Mouse (Mus musculus): ENCODE results near the gene Olfr1353. TPM values are rescaled to one million over a fixed set of nuclear protein-coding genes. Genes with fewer than 3 reads are reported as not detected.

The Olfr1353 gene
- polyA plus RNA-seq (2014; fragmentation: Illumina TruSeq; extraction: RNeasy Lipid Tissue Mini Kit (QIAGEN cat#74804); ENCODE audit: insufficient read depth, low read depth, low replicate concordance), result not detected

DNA sequence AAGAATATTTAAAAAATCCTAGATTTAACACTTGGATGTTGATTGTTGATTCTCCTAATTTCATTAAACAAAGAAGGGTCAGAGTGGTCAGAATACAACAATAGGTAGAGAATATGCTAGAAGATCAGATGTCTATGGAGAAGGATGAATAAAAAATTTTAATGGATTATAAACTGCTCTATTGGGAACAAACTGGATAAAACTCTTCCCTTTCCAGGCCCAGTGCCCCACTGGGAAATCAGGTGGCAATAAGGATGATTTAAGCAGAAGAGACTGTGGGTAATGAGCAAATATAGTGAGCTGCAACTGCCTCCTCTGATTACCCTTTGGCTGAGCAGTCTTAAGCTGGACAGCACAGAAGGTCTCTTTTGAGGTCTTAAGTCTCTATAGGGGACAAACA, at the start of gene Olfr1353:
Gene Olfr1353, plus strand, starts transcription at position 301 of the 400 bp plus-strand sequence.

DNA sequence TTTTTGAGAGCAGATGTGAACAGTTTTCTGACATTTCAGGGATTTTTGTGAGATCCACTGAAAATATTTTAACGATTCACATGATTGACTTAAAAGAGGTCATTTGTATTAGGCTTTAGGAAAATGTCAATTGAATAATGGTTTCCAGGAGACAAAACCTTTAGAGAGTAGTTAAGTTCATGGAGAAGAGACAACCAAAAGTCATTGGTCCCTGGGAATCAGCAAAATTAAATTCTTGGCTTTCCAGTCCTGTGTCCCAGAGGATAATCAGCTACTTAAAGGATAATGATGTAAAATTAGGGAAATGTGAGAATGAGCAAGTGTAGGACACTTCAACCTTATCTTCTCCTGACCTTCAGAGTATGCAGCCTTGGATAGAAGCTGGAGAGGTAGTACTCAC, 12.8 kb upstream of the Olfr1353 start, which contains the start of gene Olfr8:
Gene Olfr8, plus strand, starts transcription at position 301 of the 400 bp plus-strand sequence.

DNA sequence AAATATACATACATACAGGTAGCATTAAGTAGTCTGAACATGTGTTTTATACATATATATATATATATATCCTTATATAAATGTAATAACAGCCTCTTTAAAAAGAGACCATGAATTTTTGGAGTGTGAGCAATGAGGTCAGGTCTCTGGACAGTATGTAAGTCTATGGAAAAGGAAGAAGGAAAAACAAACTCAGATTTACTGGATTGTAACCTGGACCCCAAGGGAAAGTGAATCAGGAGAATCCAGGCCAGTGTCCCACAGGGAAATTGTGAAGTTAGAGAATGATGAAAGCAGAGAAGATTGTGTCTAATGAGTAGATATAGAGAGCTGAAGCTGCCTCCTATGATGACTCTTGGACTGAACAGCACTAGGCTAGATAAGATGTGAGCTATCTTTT, 17.6 kb downstream of the Olfr1353 start, which contains the start of gene Olfr1352:
Gene Olfr1352, plus strand, starts transcription at position 301 of the 400 bp plus-strand sequence.

GRCm38 (mm10) chr10:79012172-79012571, 49.1 kb downstream of the Olfr1353 start, which contains the start of gene Olfr1351:
TSS of gene Olfr1351 (plus strand) at chr10:79012472.

Other genes starting within 250 kb of the Olfr1353 start
- gene Casp14, start 245.0 kb upstream of the Olfr1353 start, polyA plus RNA-seq (2014; fragmentation: Illumina TruSeq; extraction: RNeasy Lipid Tissue Mini Kit (QIAGEN cat#74804); ENCODE audit: insufficient read depth, low read depth, low replicate concordance), result not detected
- not detected for gene Ccdc105, start 210.2 kb upstream of the Olfr1353 start, polyA plus RNA-seq (2014; fragmentation: Illumina TruSeq; extraction: RNeasy Lipid Tissue Mini Kit (QIAGEN cat#74804); ENCODE audit: insufficient read depth, low read depth, low replicate concordance)
- 0.25 TPM for gene Slc1a6, start 182.8 kb upstream of the Olfr1353 start, polyA plus RNA-seq (2014; fragmentation: Illumina TruSeq; extraction: RNeasy Lipid Tissue Mini Kit (QIAGEN cat#74804); ENCODE audit: insufficient read depth, low read depth, low replicate concordance)
- not detected for gene Olfr1356, start 111.1 kb upstream of the Olfr1353 start, polyA plus RNA-seq (2014; fragmentation: Illumina TruSeq; extraction: RNeasy Lipid Tissue Mini Kit (QIAGEN cat#74804); ENCODE audit: insufficient read depth, low read depth, low replicate concordance)
- not detected for gene Olfr1355, start 87.8 kb upstream of the Olfr1353 start, polyA plus RNA-seq (2014; fragmentation: Illumina TruSeq; extraction: RNeasy Lipid Tissue Mini Kit (QIAGEN cat#74804); ENCODE audit: insufficient read depth, low read depth, low replicate concordance)
- not detected for gene Olfr1354, start 50.1 kb upstream of the Olfr1353 start, polyA plus RNA-seq (2014; fragmentation: Illumina TruSeq; extraction: RNeasy Lipid Tissue Mini Kit (QIAGEN cat#74804); ENCODE audit: insufficient read depth, low read depth, low replicate concordance)
- not detected for gene Olfr8, start 12.7 kb upstream of the Olfr1353 start, polyA plus RNA-seq (2014; fragmentation: Illumina TruSeq; extraction: RNeasy Lipid Tissue Mini Kit (QIAGEN cat#74804); ENCODE audit: insufficient read depth, low read depth, low replicate concordance)
- not detected for gene Olfr1352, start 17.7 kb downstream of the Olfr1353 start, polyA plus RNA-seq (2014; fragmentation: Illumina TruSeq; extraction: RNeasy Lipid Tissue Mini Kit (QIAGEN cat#74804); ENCODE audit: insufficient read depth, low read depth, low replicate concordance)
- not detected for gene Olfr1351, start 49.2 kb downstream of the Olfr1353 start, polyA plus RNA-seq (2014; fragmentation: Illumina TruSeq; extraction: RNeasy Lipid Tissue Mini Kit (QIAGEN cat#74804); ENCODE audit: insufficient read depth, low read depth, low replicate concordance)
- gene Olfr57, start 65.4 kb downstream of the Olfr1353 start, polyA plus RNA-seq (2014; fragmentation: Illumina TruSeq; extraction: RNeasy Lipid Tissue Mini Kit (QIAGEN cat#74804); ENCODE audit: insufficient read depth, low read depth, low replicate concordance), result not detected
- gene 2610008E11Rik, start 134.3 kb downstream of the Olfr1353 start, polyA plus RNA-seq (2014; fragmentation: Illumina TruSeq; extraction: RNeasy Lipid Tissue Mini Kit (QIAGEN cat#74804); ENCODE audit: insufficient read depth, low read depth, low replicate concordance), result 8.4 TPM
- gene Vmn2r80, start 185.5 kb downstream of the Olfr1353 start, polyA plus RNA-seq (2014; fragmentation: Illumina TruSeq; extraction: RNeasy Lipid Tissue Mini Kit (QIAGEN cat#74804); ENCODE audit: insufficient read depth, low read depth, low replicate concordance), result not detected

Data from lung, adult 10 weeks (tissue).